ENCODE assay signal across 8 mouse cellular contexts in genomic region chr17:66510221-66510683, GRCm38 (mm10). TPM values are rescaled to one million over a fixed set of nuclear protein-coding genes. Genes with fewer than 3 reads are reported as not detected.
DNase-seq lines count a peak whose midpoint lies in the region; ATAC-seq and TF ChIP-seq lines count a peak whose summit lies in the region.

No protein-coding gene starts in this region.

- TF ChIP-seq POLR2A in thymus, adult 2 months (IDR thresholded peaks at IDR 0.05; ENCODE audit: control insufficient read depth, extremely low read depth, insufficient read depth, low read length, poor library complexity) = no peak

- H3K27me3 ChIP-seq in forebrain, embryonic 16.5 days (replicated peaks; ENCODE audit: control insufficient read depth, insufficient read depth, low read length) = no peaks in the 10 kb centered on the region
- H3K27me3 ChIP-seq in neural tube, embryonic 14.5 days (ENCODE audit: control insufficient read depth, insufficient read depth, low read length) = no peaks in the 10 kb centered on the region
- H3K27me3 ChIP-seq in thymus, adult 2 months (ENCODE audit: control insufficient read depth, insufficient read depth, low read length) = no peaks in the 10 kb centered on the region

- peak; percentile 61 for ATAC-seq in forebrain, embryonic 16.5 days
- ATAC-seq in neural tube, embryonic 14.5 days (ENCODE audit: low read depth) = peak; percentile 71; the same call in 1 of the 2 replicates

- intact Hi-C loops in heart, postnatal 25 days (cut with DNase I) = no loop called here

- no peaks in the 10 kb centered on the region for H3K9me3 ChIP-seq in forebrain, embryonic 16.5 days (ENCODE audit: control insufficient read depth, low read length)
- no peaks in the 10 kb centered on the region for H3K9me3 ChIP-seq in neural tube, embryonic 14.5 days (ENCODE audit: control insufficient read depth, low read length)

- H3K4me2 ChIP-seq in forebrain, embryonic 16.5 days (ENCODE audit: low read length) = no peak overlapping the region
- H3K4me2 ChIP-seq in neural tube, embryonic 14.5 days (ENCODE audit: low read depth, low read length) = no peak overlapping the region

- H3K4me1 ChIP-seq in forebrain, embryonic 16.5 days (replicated peaks; ENCODE audit: control insufficient read depth, insufficient read depth, low read length) = 0 out of 2 replicates have a peak, but pooled peaks cover 4% of the 10 kb centered on the region
- H3K4me1 ChIP-seq in neural tube, embryonic 14.5 days (ENCODE audit: control insufficient read depth, insufficient read depth, low read length) = peaks cover 4% of the 10 kb centered on the region; the same call in 1 of the 2 replicates
- H3K4me1 ChIP-seq in thymus, adult 2 months (replicated peaks; ENCODE audit: control insufficient read depth, insufficient read depth, low read length) = peaks cover 2% of the 10 kb centered on the region; the same call in 1 of the 2 replicates

- H3K4me3 ChIP-seq in forebrain, embryonic 16.5 days (replicated peaks; ENCODE audit: low read length) = no peak overlapping the region
- H3K4me3 ChIP-seq in neural tube, embryonic 14.5 days (ENCODE audit: low read depth, low read length) = no peak overlapping the region
- no peak overlapping the region for H3K4me3 ChIP-seq in thymus, adult 2 months (ENCODE audit: control insufficient read depth, insufficient read depth, low read length)

- DNase-seq in heart, adult 11 months = peak; percentile 93
- DNase-seq in heart, postnatal 25 days (ENCODE audit: low spot score) = no peak
- peak; percentile 96 for DNase-seq in NIH3T3 (ENCODE audit: low read depth)
- DNase-seq in kidney, postnatal 14 days = peak; percentile 33
- DNase-seq in cerebellum, postnatal 4 days (ENCODE audit: low spot score in 2 of 2) = no peak
- DNase-seq in thymus, adult 2 months = no peak

- TF ChIP-seq CTCF in thymus, adult 2 months (IDR thresholded peaks at IDR 0.05; ENCODE audit: borderline replicate concordance, control insufficient read depth, extremely low read depth, insufficient read depth, low read length, poor library complexity) = no peak

- H3K9ac ChIP-seq in forebrain, embryonic 16.5 days (replicated peaks; ENCODE audit: low read depth, low read length) = no peak overlapping the region
- H3K9ac ChIP-seq in neural tube, embryonic 14.5 days (replicated peaks; ENCODE audit: low read depth, low read length) = no peak overlapping the region

- 56% methylated on average over 10 of the region's 10 CpGs for WGBS in forebrain, embryonic 16.5 days
- WGBS in neural tube, embryonic 14.5 days = 43% methylated on average over 10 of the region's 10 CpGs
- WGBS in thymus, adult 2 months = 77% methylated on average over 10 of the region's 10 CpGs

- no peak overlapping the region for H3K27ac ChIP-seq in forebrain, embryonic 16.5 days (ENCODE audit: low read length)
- 0 out of 2 replicates have a peak overlapping the region, but pooled peaks have one; percentile 18 for H3K27ac ChIP-seq in neural tube, embryonic 14.5 days (ENCODE audit: low read depth, low read length)
- H3K27ac ChIP-seq in thymus, adult 2 months (ENCODE audit: control insufficient read depth, insufficient read depth, low read length) = no peak overlapping the region

- peaks cover 3% of the 10 kb centered on the region; the same call in 1 of the 2 replicates for H3K36me3 ChIP-seq in forebrain, embryonic 16.5 days (ENCODE audit: control insufficient read depth, insufficient read depth)
- peaks cover 6% of the 10 kb centered on the region for H3K36me3 ChIP-seq in neural tube, embryonic 14.5 days (ENCODE audit: control insufficient read depth, insufficient read depth, low read length)
- H3K36me3 ChIP-seq in thymus, adult 2 months (ENCODE audit: control insufficient read depth, insufficient read depth, low read length) = peaks cover 6% of the 10 kb centered on the region; the same call in 1 of the 2 replicates

RNA-seq across cellular contexts. Expression of gene Rab12, which starts 9.3 kb away (rescaled TPM):
- total RNA-seq in heart, postnatal 25 days (2021) = 100 to 1,000 TPM; 206 to 221 TPM
- 73.6 and 76.1 TPM in 2 replicates for polyA plus RNA-seq in forebrain, embryonic 16.5 days (2015; fragmentation: Nextera tagmentation; extraction: Ambion mirVana)
- 87.2 and 100 TPM in 2 replicates for polyA plus RNA-seq in neural tube, embryonic 14.5 days (2014; fragmentation: Nextera tagmentation; extraction: Ambion mirVana)
- polyA plus RNA-seq in thymus, adult 2 months (2012; rRNA removed) = 23.2 and 24.4 TPM in 2 replicates

Comparison
In these comparisons a context has a peak if more than half of its experiments do, and no peak if none do; other contexts are left out.
1. DNase-seq: peak in heart, adult 11 months (single experiment), NIH3T3 (single experiment) and kidney, postnatal 14 days (single experiment); none in heart, postnatal 25 days (single experiment), cerebellum, postnatal 4 days (0 of 2) and thymus, adult 2 months (single experiment).